Mouse (Mus musculus) embryonic fibroblast, embryonic 13.5 days (primary cell): ENCODE results near the gene Klf13.

Source experiments
- CTCF ChIP-seq: IDR thresholded peaks from 2 replicates; pipeline ENCODE4 v1.5.1; 2011; ENCODE audit warnings: mild to moderate bottlenecking, control low read depth, low read length, moderate library complexity, borderline replicate concordance; ENCODE audit not compliant: insufficient read depth
- POLR2A ChIP-seq: IDR thresholded peaks from 2 replicates; pipeline ENCODE4 v1.6.1; 2011; ENCODE audit warnings: low read depth, mild to moderate bottlenecking, control low read depth, low read length, moderate library complexity

- TF ChIP-seq POLR2A, result no peak
- TF ChIP-seq CTCF, result no peak
Measured at GRCm38 (mm10) chr7:63969941-63970340, 31.2 kb upstream of the Klf13 start.
